In the genomic region with DNA sequence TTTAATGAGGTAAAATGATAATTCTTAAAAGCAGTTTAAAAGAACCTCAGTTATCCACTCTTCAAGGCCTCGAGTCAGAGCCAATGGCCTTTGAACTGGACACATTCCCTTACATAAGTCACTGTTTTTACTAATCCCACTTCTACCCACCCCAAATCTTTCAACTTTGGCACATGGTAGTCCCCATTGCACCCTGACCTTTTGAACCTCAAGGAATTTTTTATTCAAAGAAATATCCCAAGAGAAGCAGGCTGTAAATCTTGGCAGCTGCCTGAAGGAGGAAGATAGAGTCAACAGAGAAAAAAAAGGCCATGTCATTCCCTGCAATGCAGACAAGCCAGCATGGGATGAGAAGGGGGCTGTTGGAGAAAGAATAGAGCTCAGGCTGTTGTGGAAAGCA, we compare ENCODE assay signal across 21 mouse cellular contexts.
DNase-seq lines count a peak whose midpoint lies in the region; ATAC-seq lines count a peak whose summit lies in the region.
"Had no signal": no experiment of that assay in that cellular context is flagged by ENCODE, and none has a peak within 500 bp of the region (broad histone marks: within the 10 kb centered on the region; RNA-seq: fewer than 3 reads in every experiment).

No protein-coding gene starts in this region.

- WGBS in kidney, embryonic 14.5 days = 44% methylated on average over 1 of the region's 1 CpGs

- ATAC-seq in kidney, embryonic 14.5 days (ENCODE audit: low FRiP score, low TSS enrichment) = no peak
- ATAC-seq in cerebellum, adult (ENCODE audit: insufficient number of reproducible peaks, low FRiP score, low TSS enrichment) = no peak
- ATAC-seq: activated CD4-positive, CD25-positive, alpha-beta regulatory T cell, adult 4 months; forebrain, embryonic 13.5 days; forebrain, embryonic 16.5 days; hindbrain, embryonic 16.5 days had no signal

- H3K9me3 ChIP-seq in kidney, embryonic 14.5 days (ENCODE audit: control insufficient read depth, low read length) = no peaks in the 10 kb centered on the region
- H3K9me3 ChIP-seq: forebrain, embryonic 10.5 days; forebrain, embryonic 13.5 days; hindbrain, embryonic 10.5 days; hindbrain, embryonic 13.5 days had no signal

- H3K4me2 ChIP-seq in kidney, embryonic 14.5 days (replicated peaks; ENCODE audit: low read depth, low read length) = no peak overlapping the region
- H3K4me2 ChIP-seq: forebrain, embryonic 13.5 days; heart, embryonic 11.5 days; hindbrain, embryonic 13.5 days had no signal

- H3K4me3 ChIP-seq in kidney, embryonic 14.5 days (ENCODE audit: low read length) = no peak overlapping the region
- H3K4me3 ChIP-seq: forebrain, embryonic 10.5 days; forebrain, embryonic 13.5 days; hindbrain, embryonic 10.5 days; hindbrain, embryonic 13.5 days had no signal

- peak; percentile 6 for DNase-seq in kidney, adult 18-20 months
- DNase-seq in kidney, adult 9 months = peak; percentile 66
- DNase-seq in kidney, postnatal 10 days = no peak
- DNase-seq in 3T3-L1 (ENCODE audit: low read depth, low spot score) = peak; percentile 22
- DNase-seq: adrenal gland, adult 8-10 months; adrenal gland, postnatal 25 days; cerebellum, adult 18-20 months; cerebellum, adult 9-10 months; cerebellum, postnatal 14 days; gastrocnemius, postnatal 10 days; gastrocnemius, postnatal 36 days had no signal

- H3K27me3 ChIP-seq in kidney, embryonic 14.5 days (ENCODE audit: control insufficient read depth, insufficient read depth, low read length) = no peaks in the 10 kb centered on the region
- H3K27me3 ChIP-seq: forebrain, embryonic 13.5 days; hindbrain, embryonic 13.5 days had no signal

- H3K9ac ChIP-seq in kidney, embryonic 14.5 days (ENCODE audit: low read depth, low read length) = no peak overlapping the region
- H3K9ac ChIP-seq: forebrain, embryonic 13.5 days; hindbrain, embryonic 13.5 days had no signal

- H3K4me1 ChIP-seq in kidney, embryonic 14.5 days (ENCODE audit: control insufficient read depth, insufficient read depth, low read length) = 0 out of 2 replicates have a peak, but pooled peaks cover 2% of the 10 kb centered on the region
- H3K4me1 ChIP-seq: forebrain, embryonic 10.5 days; forebrain, embryonic 13.5 days; hindbrain, embryonic 10.5 days; hindbrain, embryonic 13.5 days had no signal

- H3K36me3 ChIP-seq in kidney, embryonic 14.5 days (ENCODE audit: control insufficient read depth, insufficient read depth, low read length) = no peaks in the 10 kb centered on the region
- H3K36me3 ChIP-seq: forebrain, embryonic 10.5 days had no signal

- no peak overlapping the region for H3K27ac ChIP-seq in kidney, embryonic 14.5 days (ENCODE audit: low read depth, low read length)
- H3K27ac ChIP-seq: forebrain, embryonic 10.5 days; forebrain, embryonic 13.5 days; hindbrain, embryonic 10.5 days; hindbrain, embryonic 13.5 days had no signal
